Mouse (Mus musculus) heart, adult 18-20 months (tissue): ENCODE data around the gene Dnase2b. TPM values are rescaled to one million over a fixed set of nuclear protein-coding genes. Genes with fewer than 3 reads are reported as not detected.

ENCODE experiments used
- DNase-seq, 2 experiments: peaks; one replicate each; pipeline ENCODE4 v3.0.0; 2021 to 2022; ENCODE audit warnings: mixed read lengths in 1 of 2
- total RNA-seq, 2 experiments: library from RNA; stranded (reverse); gene quantifications; 2 replicates each; pipeline ENCODE4 v1.2.3; 2021

Gene Dnase2b
- total RNA-seq, 2 experiments from 2014 or later: not detected

GRCm38 (mm10) chr3:146611821-146612220, 3.6 kb downstream of the Dnase2b start:
- DNase-seq: peak; percentile 50 to 61

- DNase-seq: no peak
Observed at GRCm38 (mm10) chr3:146611261-146611660, 4.1 kb downstream of the Dnase2b start.

- DNase-seq: no peak
Observed at GRCm38 (mm10) chr3:146610322-146610721, 5.1 kb downstream of the Dnase2b start.

- no peak for DNase-seq
Observed at GRCm38 (mm10) chr3:146607368-146607767, 8.0 kb downstream of the Dnase2b start.

- no peak for DNase-seq
Observed at GRCm38 (mm10) chr3:146604647-146605046, 10.7 kb downstream of the Dnase2b start.

- DNase-seq: no peak
Observed at GRCm38 (mm10) chr3:146602531-146602930, 12.9 kb downstream of the Dnase2b start.

GRCm38 (mm10) chr3:146601205-146601604, 14.2 kb downstream of the Dnase2b start:
- DNase-seq: no peak

GRCm38 (mm10) chr3:146599198-146599900, 16.0 kb downstream of the Dnase2b start:
- peak in 1 of 2 experiments; percentile 9 for DNase-seq

- DNase-seq: no peak
Observed at GRCm38 (mm10) chr3:146598411-146598810, 17.0 kb downstream of the Dnase2b start.

GRCm38 (mm10) chr3:146596864-146597263, 18.5 kb downstream of the Dnase2b start:
- no peak for DNase-seq

- DNase-seq: no peak
Observed at GRCm38 (mm10) chr3:146596387-146596786, 19.0 kb downstream of the Dnase2b start.

- DNase-seq: no peak
Observed at GRCm38 (mm10) chr3:146595440-146595839, 20.0 kb downstream of the Dnase2b start.

GRCm38 (mm10) chr3:146591601-146592000, 23.8 kb downstream of the Dnase2b start:
- no peak for DNase-seq

GRCm38 (mm10) chr3:146591159-146591558, 24.2 kb downstream of the Dnase2b start:
- no peak for DNase-seq

- DNase-seq: no peak
Observed at GRCm38 (mm10) chr3:146589523-146589922, 25.9 kb downstream of the Dnase2b start.

GRCm38 (mm10) chr3:146586616-146587015, 28.8 kb downstream of the Dnase2b start:
- DNase-seq: no peak

- peak in 1 of 2 experiments; percentile 18 for DNase-seq
Observed at GRCm38 (mm10) chr3:146583908-146584307, 31.5 kb downstream of the Dnase2b start.

- DNase-seq: no peak
Observed at GRCm38 (mm10) chr3:146583478-146583877, 31.9 kb downstream of the Dnase2b start.

GRCm38 (mm10) chr3:146580039-146580729, 35.2 kb downstream of the Dnase2b start:
- no peak for DNase-seq

- no peak for DNase-seq
Observed at GRCm38 (mm10) chr3:146577591-146577990, 37.8 kb downstream of the Dnase2b start.

GRCm38 (mm10) chr3:146571341-146571740, 44.1 kb downstream of the Dnase2b start:
- no peak for DNase-seq

GRCm38 (mm10) chr3:146570939-146571338, 44.5 kb downstream of the Dnase2b start:
- no peak for DNase-seq

GRCm38 (mm10) chr3:146570148-146570782, 45.1 kb downstream of the Dnase2b start, which contains the start of gene Uox:
Uox (plus strand) TSS chr3:146570426.
- no peak for DNase-seq
